17 mouse cellular contexts compared by ENCODE assay signal in the genomic region with DNA sequence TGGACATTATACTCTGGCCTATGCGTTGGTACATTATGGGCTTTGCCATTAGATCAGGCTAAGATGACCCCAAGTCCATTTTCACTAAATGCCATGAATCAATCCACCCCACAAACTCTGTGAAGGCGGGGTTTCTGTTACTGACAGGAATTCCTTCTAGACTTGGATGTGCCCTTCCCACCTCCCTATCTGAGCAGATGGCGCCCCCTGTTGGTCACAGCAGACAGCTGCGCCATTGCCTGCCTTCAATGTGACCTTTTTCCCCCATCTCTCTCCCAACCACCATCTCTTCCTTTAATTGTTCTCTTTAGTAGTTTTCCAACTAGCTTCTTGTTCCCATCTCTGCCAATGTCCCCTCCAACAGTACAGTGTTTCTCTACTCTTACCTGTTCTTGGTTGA.
DNase-seq lines count a peak whose midpoint lies in the region; TF ChIP-seq lines count a peak whose summit lies in the region.
"Had no signal": no experiment of that assay in that cellular context is flagged by ENCODE, and none has a peak within 500 bp of the region (broad histone marks: within the 10 kb centered on the region; RNA-seq: fewer than 3 reads in every experiment).

No protein-coding gene starts in this region.

- no peak overlapping the region for H3K4me3 ChIP-seq in left cerebral cortex, adult 2 months
- H3K4me3 ChIP-seq in ES-E14 (ENCODE audit: insufficient read depth in 1 of 2, low read depth in 1 of 2, low read length in 2 of 2, poor library complexity in 1 of 2, severe bottlenecking in 1 of 2), result no peak overlapping the region
- H3K4me3 ChIP-seq: embryonic facial prominence, embryonic 10.5 days; forebrain, embryonic 12.5 days; midbrain, embryonic 15.5 days; neural tube, embryonic 13.5 days; stomach, embryonic 15.5 days had no signal

- intact Hi-C loops in left cerebral cortex, adult 2 months (cut with DNase I), result no loop called here
- intact Hi-C loops in left cerebral cortex, postnatal 36 days (cut with DNase I), result loop anchor here (5.0 kb wide), 1 partner anchor 42 kb away; no protein-coding TSS in a partner anchor
- intact Hi-C loops in heart, postnatal 25 days (cut with DNase I), result no loop called here

- no peak for DNase-seq in left cerebral cortex, adult 2 months (ENCODE audit: extremely low spot score in 1 of 2, low spot score in 2 of 2)
- no peak for DNase-seq in left cerebral cortex, postnatal 36 days (ENCODE audit: low spot score in 2 of 2)
- peak; percentile 47 for DNase-seq in ES-E14 (ENCODE audit: low read depth, low spot score)
- no peak for DNase-seq in brain, embryonic 14.5 days (ENCODE audit: low read depth)
- peak; percentile 21 for DNase-seq in lung, postnatal 25 days (ENCODE audit: low spot score)
- DNase-seq in cerebellum, adult 11-12 months, result no peak
- no peak for DNase-seq in heart, postnatal 25 days (ENCODE audit: low spot score)
- DNase-seq in right cerebral cortex, postnatal 25 days, result no peak
- DNase-seq: adrenal gland, adult 8-10 months; cerebellum, adult 18-20 months; gastrocnemius, postnatal 25 days; right cerebral cortex, adult 18-20 months had no signal

- no peak for TF ChIP-seq POLR2A in brain, embryonic 14.5 days (IDR thresholded peaks at IDR 0.05; ENCODE audit: borderline replicate concordance, extremely low read depth, insufficient read depth, insufficient read length, poor library complexity, severe bottlenecking)

- peak; percentile 41 for TF ChIP-seq CTCF in left cerebral cortex, adult 2 months (IDR thresholded peaks at IDR 0.05)
- peak; percentile 23; the same call in 1 of the 2 replicates for TF ChIP-seq CTCF in brain, embryonic 14.5 days (IDR thresholded peaks at IDR 0.05; ENCODE audit: borderline replicate concordance, extremely low read depth, insufficient read depth, insufficient read length)

- H3K9me3 ChIP-seq in ES-E14 (ENCODE audit: control insufficient read depth, insufficient read depth, low read depth, low read length), result no peaks in the 10 kb centered on the region
- H3K9me3 ChIP-seq: embryonic facial prominence, embryonic 10.5 days; forebrain, embryonic 12.5 days; midbrain, embryonic 15.5 days; neural tube, embryonic 13.5 days; stomach, embryonic 15.5 days had no signal

- no peaks in the 10 kb centered on the region for H3K36me3 ChIP-seq in ES-E14 (ENCODE audit: control insufficient read depth, insufficient read depth, low read length, poor library complexity, severe bottlenecking)
- H3K36me3 ChIP-seq: embryonic facial prominence, embryonic 10.5 days; forebrain, embryonic 12.5 days; midbrain, embryonic 15.5 days; neural tube, embryonic 13.5 days; stomach, embryonic 15.5 days had no signal

- no peak overlapping the region for H3K27ac ChIP-seq in left cerebral cortex, adult 2 months
- no peak overlapping the region for H3K27ac ChIP-seq in ES-E14 (ENCODE audit: insufficient read depth, low read depth, low read length, poor library complexity, severe bottlenecking)
- H3K27ac ChIP-seq: embryonic facial prominence, embryonic 10.5 days; forebrain, embryonic 12.5 days; midbrain, embryonic 15.5 days; neural tube, embryonic 13.5 days; stomach, embryonic 15.5 days had no signal

- no peak overlapping the region for H3K9ac ChIP-seq in ES-E14 (ENCODE audit: insufficient read depth, low read depth, low read length, poor library complexity, severe bottlenecking)
- H3K9ac ChIP-seq: forebrain, embryonic 12.5 days; midbrain, embryonic 15.5 days; neural tube, embryonic 13.5 days; stomach, embryonic 15.5 days had no signal

- in situ Hi-C loops in ES-E14 (cut with MboI; ENCODE audit: low sequenced_read_pairs in 2 of 2, unreplicated experiment in 2 of 2), result no loop called here

- no peaks in the 10 kb centered on the region for H3K4me1 ChIP-seq in ES-E14 (ENCODE audit: control insufficient read depth in 2 of 2, insufficient read depth in 2 of 2, low read length in 2 of 2, poor library complexity in 1 of 2)

TF ChIP-seq in ES-E14, 5 proteins besides CTCF, POLR2A, EP300 and RAD21:
- TF ChIP-seq ZC3H11A (IDR thresholded peaks at IDR 0.05; ENCODE audit: borderline replicate concordance, low read depth, low read length) (no peak), ZNF384 (IDR thresholded peaks at IDR 0.05; ENCODE audit: low read depth, low read length) (no peak), CHD2 (IDR thresholded peaks at IDR 0.05; ENCODE audit: low read depth, low read length) (no peak), MAFK (IDR thresholded peaks at IDR 0.05; ENCODE audit: insufficient read depth, low read depth, low read length) (no peak), HCFC1 (IDR thresholded peaks at IDR 0.05; ENCODE audit: borderline replicate concordance, insufficient read depth, low read length) (no peak)
TF ChIP-seq in ES-E14: peak in this region for 0.

Comparison
In these comparisons a context has a peak if more than half of its experiments do, and no peak if none do; other contexts are left out.
1. DNase-seq: peak in ES-E14 (single experiment) and lung, postnatal 25 days (single experiment); none in left cerebral cortex, adult 2 months (0 of 2), left cerebral cortex, postnatal 36 days (0 of 2), brain, embryonic 14.5 days (single experiment), cerebellum, adult 11-12 months (single experiment), heart, postnatal 25 days (single experiment) and right cerebral cortex, postnatal 25 days (single experiment).